Mouse (Mus musculus) E14TG2a.4 (cell line): ENCODE results near the gene Nudt16l1.

Source experiments
- CTCF ChIP-seq: conservative IDR thresholded peaks from 2 replicates; pipeline ENCODE4 v1.5.1; 2014; ENCODE audit warnings: low read length
- NANOG ChIP-seq: IDR thresholded peaks from 2 replicates; pipeline ENCODE4 v1.6.1; 2014; ENCODE audit warnings: borderline replicate concordance, low read length, mixed read lengths
- POU5F1 ChIP-seq: IDR thresholded peaks from 2 replicates; pipeline ENCODE4 v1.6.1; 2014; ENCODE audit warnings: low read length, borderline replicate concordance

GRCm38 (mm10) chr16:4971626-4972025 lies 33.1 kb downstream of the Nudt16l1 start:
- no peak for TF ChIP-seq CTCF
- no peak for TF ChIP-seq POU5F1
- TF ChIP-seq NANOG = no peak
